Mouse (Mus musculus) forebrain, embryonic 14.5 days (tissue): ENCODE data around the gene Lurap1l. TPM values are rescaled to one million over a fixed set of nuclear protein-coding genes. Genes with fewer than 3 reads are reported as not detected.

Source experiments
- ATAC-seq: fragments of 200-750 bp; cut with Nextera tagmentation; 2 replicates; pipeline ENCODE4 v1.8.0; 2017; ENCODE audit warnings: mild to moderate bottlenecking, moderate library complexity
- DNase-seq: peaks from one replicate; pipeline ENCODE4 v3.0.0-alpha.2; 2015; ENCODE audit warnings: low spot score
- H3K27ac ChIP-seq: fragments of 300-500 bp; sonication (generic); 2 replicates; pipeline ENCODE4 v1.5.1; 2014; ENCODE audit warnings: low read depth, mild to moderate bottlenecking, control low read depth, low read length, moderate library complexity
- H3K27me3 ChIP-seq: fragments of 300-500 bp; sonication (generic); replicated peaks from 2 replicates; pipeline ENCODE4 v1.6.1; 2014; ENCODE audit warnings: low read length, control low read depth, mixed read lengths; ENCODE audit not compliant: control insufficient read depth, insufficient read depth
- H3K36me3 ChIP-seq: fragments of 300-500 bp; sonication (generic); 2 replicates; pipeline ENCODE4 v1.6.1; 2014; ENCODE audit warnings: low read length, control low read depth; ENCODE audit not compliant: control insufficient read depth, insufficient read depth
- H3K4me1 ChIP-seq: fragments of 300-500 bp; sonication (generic); 2 replicates; pipeline ENCODE4 v1.6.1; 2014; ENCODE audit warnings: antibody characterized with exemption, low read length, control low read depth; ENCODE audit not compliant: control insufficient read depth, insufficient read depth
- H3K4me2 ChIP-seq: fragments of 300-500 bp; sonication (generic); 2 replicates; pipeline ENCODE4 v1.6.1; 2014; ENCODE audit warnings: mild to moderate bottlenecking, control low read depth, low read length
- H3K4me3 ChIP-seq: fragments of 300-500 bp; sonication (generic); 2 replicates; pipeline ENCODE4 v1.5.1; 2014; ENCODE audit warnings: low read depth, low read length, control low read depth
- H3K9ac ChIP-seq: fragments of 300-500 bp; sonication (generic); 2 replicates; pipeline ENCODE4 v1.6.1; 2014; ENCODE audit warnings: mild to moderate bottlenecking, low read length, control low read depth, moderate library complexity
- H3K9me3 ChIP-seq: fragments of 300-500 bp; sonication (generic); replicated peaks from 2 replicates; pipeline ENCODE4 v1.6.1; 2016; ENCODE audit warnings: low read length, control low read depth, mixed read lengths; ENCODE audit not compliant: control insufficient read depth
- WGBS: fragments of 180-500 bp; shearing (Covaris S2); extraction: QIAGEN DNeasy Blood & Tissue Kit; methylation state at CpG from one replicate; pipeline ENCODE4 v1.1.7; 2014; 5-methylcytosine and 5-hydroxymethylcytosine counted together
- polyA plus RNA-seq: library from polyadenylated mRNA; unstranded; fragments of >200 nt; fragmentation: Nextera tagmentation; extraction: Ambion mirVana; gene quantifications from 2 replicates; pipeline ENCODE4 v1.2.1, GENCODE M21; 2014

The Lurap1l gene
- polyA plus RNA-seq, 1 experiment from 2014 or later: 5.0 TPM

- Histone ChIP-seq H3K4me2 (no peak overlapping the region), H3K36me3 (no peaks in the 10 kb centered on the region), H3K9me3 (no peaks in the 10 kb centered on the region), H3K27ac (no peak overlapping the region), H3K9ac (no peak overlapping the region), H3K27me3 (no peaks in the 10 kb centered on the region), H3K4me3 (no peak overlapping the region), H3K4me1 (no peaks in the 10 kb centered on the region)
- DNase-seq (no peak), ATAC-seq (no peak)
- 60% methylated on average over 2 of the region's 2 CpGs for WGBS
Observed at GRCm38 (mm10) chr4:80949720-80950119, 39.3 kb downstream of the Lurap1l start.

DNA sequence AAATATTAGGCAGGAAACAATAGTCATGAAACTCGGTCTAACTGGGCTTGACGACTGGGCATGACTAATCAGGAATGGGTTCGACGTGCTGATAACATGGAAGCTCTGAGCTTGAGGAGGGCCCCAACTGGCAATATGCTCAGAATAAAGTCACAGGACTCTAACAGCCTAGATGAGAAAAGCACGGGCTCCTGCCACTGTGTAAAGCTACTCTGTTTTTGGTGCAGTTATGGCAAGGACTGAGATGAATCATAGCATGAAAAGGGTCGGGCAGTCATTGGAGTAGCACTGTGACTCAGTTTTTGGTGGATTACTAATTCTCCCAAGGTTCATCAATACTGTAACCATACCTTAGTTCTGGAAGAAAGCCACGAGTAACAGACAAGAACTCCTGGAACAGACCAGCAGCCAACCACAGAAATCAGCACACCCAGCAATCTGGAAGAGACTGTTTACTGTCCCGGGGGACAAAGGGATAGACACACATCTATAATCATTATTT is 39.9 kb downstream of the Lurap1l start:
- ATAC-seq: no peak
- Histone ChIP-seq H3K4me1 (no peaks in the 10 kb centered on the region), H3K9ac (no peak overlapping the region), H3K27ac (no peak overlapping the region), H3K9me3 (no peaks in the 10 kb centered on the region), H3K36me3 (no peaks in the 10 kb centered on the region), H3K4me2 (no peak overlapping the region), H3K4me3 (no peak overlapping the region), H3K27me3 (no peaks in the 10 kb centered on the region)
- no peak for DNase-seq
- WGBS: 79% methylated on average over 8 of the region's 8 CpGs

GRCm38 (mm10) chr4:80952653-80953052 is 42.2 kb downstream of the Lurap1l start:
- Histone ChIP-seq H3K4me2 (no peak overlapping the region), H3K27me3 (no peaks in the 10 kb centered on the region), H3K9ac (no peak overlapping the region), H3K4me3 (no peak overlapping the region), H3K9me3 (no peaks in the 10 kb centered on the region), H3K4me1 (no peaks in the 10 kb centered on the region), H3K27ac (no peak overlapping the region), H3K36me3 (no peaks in the 10 kb centered on the region)
- ATAC-seq (no peak), DNase-seq (no peak)
- WGBS: 70% methylated on average over 1 of the region's 1 CpGs

DNA sequence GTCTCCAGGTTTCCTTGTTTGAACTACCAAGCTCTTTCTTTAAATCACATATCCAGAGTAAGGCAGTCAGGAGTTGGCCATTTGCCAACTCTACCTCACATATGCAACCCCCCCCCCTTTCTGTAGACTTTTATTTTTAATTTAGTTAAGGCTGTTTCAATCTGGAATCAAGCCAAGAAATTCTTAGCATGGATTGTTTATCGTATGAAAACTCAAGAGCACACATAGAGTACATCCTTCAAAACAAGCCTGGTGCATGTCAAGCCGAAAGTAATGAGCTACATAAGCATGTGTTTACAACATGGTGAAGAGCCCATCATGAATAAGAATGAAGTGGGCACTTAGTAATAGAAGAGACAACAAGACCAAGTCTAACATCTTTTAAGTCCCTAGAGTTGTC is 45.5 kb downstream of the Lurap1l start:
- no peaks in the 10 kb centered on the region for H3K36me3 ChIP-seq
- H3K4me2 ChIP-seq: no peak overlapping the region
- no peak overlapping the region for H3K9ac ChIP-seq
- H3K9me3 ChIP-seq: no peaks in the 10 kb centered on the region
- H3K27me3 ChIP-seq: no peaks in the 10 kb centered on the region
- DNase-seq (peak; percentile 54), ATAC-seq (0 out of 2 replicates have a peak, but pooled peaks have one; percentile 26)
- no peak overlapping the region for H3K4me3 ChIP-seq
- no peak overlapping the region for H3K27ac ChIP-seq
- WGBS: 75% methylated on average over 2 of the region's 2 CpGs
- no peaks in the 10 kb centered on the region for H3K4me1 ChIP-seq

- Histone ChIP-seq H3K27me3 (no peaks in the 10 kb centered on the region), H3K9ac (no peak overlapping the region), H3K36me3 (no peaks in the 10 kb centered on the region), H3K27ac (no peak overlapping the region), H3K4me3 (no peak overlapping the region), H3K4me1 (no peaks in the 10 kb centered on the region), H3K4me2 (no peak overlapping the region), H3K9me3 (no peaks in the 10 kb centered on the region)
- no peak for DNase-seq
- ATAC-seq: no peak
- WGBS: 96% methylated on average over 17 of the region's 17 CpGs
Observed at GRCm38 (mm10) chr4:80967526-80967925, 57.1 kb downstream of the Lurap1l start.

- H3K9ac ChIP-seq: no peak overlapping the region
- no peaks in the 10 kb centered on the region for H3K9me3 ChIP-seq
- ATAC-seq: no peak
- H3K36me3 ChIP-seq: no peaks in the 10 kb centered on the region
- no peaks in the 10 kb centered on the region for H3K27me3 ChIP-seq
- no peaks in the 10 kb centered on the region for H3K4me1 ChIP-seq
- DNase-seq: no peak
- H3K27ac ChIP-seq: no peak overlapping the region
- H3K4me3 ChIP-seq: no peak overlapping the region
- H3K4me2 ChIP-seq: no peak overlapping the region
- WGBS: 26% methylated on average over 1 of the region's 1 CpGs
Observed at GRCm38 (mm10) chr4:80971846-80972245, 61.4 kb downstream of the Lurap1l start.

DNA sequence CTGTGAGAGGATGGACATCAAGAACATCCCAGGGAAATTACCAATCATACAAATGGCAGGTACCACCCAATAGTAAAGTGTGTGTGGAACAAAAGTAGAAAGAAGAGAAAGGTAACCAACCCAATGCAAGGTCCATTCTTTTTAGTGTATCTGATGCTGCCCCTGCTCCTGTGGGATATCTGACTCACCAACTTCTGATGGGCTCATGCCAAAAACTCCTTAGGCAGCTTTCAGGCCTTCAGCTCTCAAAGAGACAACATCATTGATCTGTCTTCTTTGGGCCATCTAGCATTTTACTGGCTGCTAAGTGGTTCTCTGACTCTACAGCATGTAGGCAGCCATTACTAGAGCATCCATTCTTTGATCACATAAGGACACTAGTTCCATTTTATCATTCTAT is 63.5 kb downstream of the Lurap1l start:
- ATAC-seq: no peak
- no peaks in the 10 kb centered on the region for H3K36me3 ChIP-seq
- H3K9ac ChIP-seq: no peak overlapping the region
- no peak overlapping the region for H3K4me3 ChIP-seq
- H3K27ac ChIP-seq: no peak overlapping the region
- no peaks in the 10 kb centered on the region for H3K9me3 ChIP-seq
- no peak for DNase-seq
- H3K27me3 ChIP-seq: no peaks in the 10 kb centered on the region
- no peak overlapping the region for H3K4me2 ChIP-seq
- H3K4me1 ChIP-seq: no peaks in the 10 kb centered on the region

DNA sequence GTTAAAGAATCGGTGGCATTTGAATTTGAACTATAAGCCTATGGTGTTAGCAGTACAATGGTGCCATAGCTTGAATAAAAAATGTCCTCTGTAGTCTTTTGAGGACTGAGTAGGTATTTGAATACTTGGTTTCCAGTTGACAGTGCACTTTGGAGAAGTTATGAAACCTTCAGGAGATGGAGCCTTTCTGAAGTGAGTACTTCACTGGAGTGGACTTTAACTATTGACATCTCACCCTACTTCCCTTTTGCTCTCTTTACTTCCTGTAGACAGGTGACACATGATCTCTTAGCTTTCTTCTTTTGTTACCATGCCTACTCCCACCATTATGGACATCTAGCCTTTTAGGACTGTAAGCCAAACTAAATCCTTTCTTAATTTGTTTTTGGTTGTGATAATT is 80.4 kb downstream of the Lurap1l start:
- H3K36me3 ChIP-seq: no peaks in the 10 kb centered on the region
- H3K4me1 ChIP-seq: no peaks in the 10 kb centered on the region
- no peak overlapping the region for H3K4me3 ChIP-seq
- no peak for ATAC-seq
- no peaks in the 10 kb centered on the region for H3K9me3 ChIP-seq
- H3K4me2 ChIP-seq: no peak overlapping the region
- 76% methylated on average over 1 of the region's 1 CpGs for WGBS
- H3K27ac ChIP-seq: no peak overlapping the region
- DNase-seq: no peak
- H3K9ac ChIP-seq: no peak overlapping the region
- no peaks in the 10 kb centered on the region for H3K27me3 ChIP-seq

DNA sequence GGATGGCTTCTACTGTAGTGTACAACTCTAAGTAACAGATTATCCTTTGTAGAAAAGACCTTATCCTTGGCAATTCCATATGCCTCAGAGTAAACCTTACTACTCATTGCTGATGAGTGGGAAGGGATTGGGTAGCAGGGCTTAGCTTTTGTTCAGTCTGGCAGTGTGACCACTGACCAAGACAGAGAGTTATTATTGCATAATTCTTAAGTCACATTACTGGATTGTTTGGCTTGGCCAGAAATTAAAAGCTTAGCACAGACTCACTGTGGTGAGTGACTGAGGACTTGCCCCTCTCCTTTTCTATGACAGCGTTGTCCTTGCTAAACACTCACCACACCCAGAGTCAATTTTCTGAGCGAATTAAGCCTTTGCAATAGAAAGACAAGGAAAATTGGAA is 93.1 kb downstream of the Lurap1l start:
- no peak for DNase-seq
- no peak for ATAC-seq
- no peak overlapping the region for H3K4me2 ChIP-seq
- H3K9me3 ChIP-seq: no peaks in the 10 kb centered on the region; the same call in 1 of the 2 replicates
- no peaks in the 10 kb centered on the region for H3K27me3 ChIP-seq
- 69% methylated on average over 2 of the region's 2 CpGs for WGBS
- peaks cover 6% of the 10 kb centered on the region; the same call in 1 of the 2 replicates for H3K4me1 ChIP-seq
- no peaks in the 10 kb centered on the region for H3K36me3 ChIP-seq
- H3K27ac ChIP-seq: no peak overlapping the region
- H3K4me3 ChIP-seq: no peak overlapping the region
- no peak overlapping the region for H3K9ac ChIP-seq
